Mouse (Mus musculus): ENCODE data around the gene Sprr2j-ps. TPM values are rescaled to one million over a fixed set of nuclear protein-coding genes. Genes with fewer than 3 reads are reported as not detected.

The Sprr2j-ps gene
- polyA plus RNA-seq (2016; fragmentation: Nextera tagmentation; extraction: Ambion mirVana) = not detected in 2 replicates

GRCm38 (mm10) chr3:92417782-92418181, at the start of gene Sprr2j-ps:
TSS of gene Sprr2j-ps (plus strand) at chr3:92418082.
- DNase-seq (ENCODE audit: low spot score) = no peak
- 84% methylated on average over 2 of the region's 2 CpGs for WGBS
- H3K36me3 ChIP-seq = no peaks in the 10 kb centered on the region
- H3K27me3 ChIP-seq (ENCODE audit: insufficient read depth, poor library complexity, severe bottlenecking) = no peaks in the 10 kb centered on the region
- no peaks in the 10 kb centered on the region for H3K9me3 ChIP-seq
- H3K27ac ChIP-seq = no peak within 1 kb of the TSS
- no peaks in the 10 kb centered on the region for H3K4me1 ChIP-seq
- no peak within 1 kb of the TSS for H3K4me3 ChIP-seq

GRCm38 (mm10) chr3:92373613-92374012, 44.3 kb upstream of the Sprr2j-ps start:
- Histone ChIP-seq H3K4me1 (no peaks in the 10 kb centered on the region), H3K4me3 (no peak overlapping the region), H3K36me3 (no peaks in the 10 kb centered on the region), H3K27me3 (ENCODE audit: insufficient read depth, poor library complexity, severe bottlenecking) (no peaks in the 10 kb centered on the region), H3K27ac (no peak overlapping the region), H3K9me3 (no peaks in the 10 kb centered on the region)
- WGBS = 77% methylated on average over 2 of the region's 2 CpGs
- no peak for DNase-seq (ENCODE audit: low spot score)

DNA sequence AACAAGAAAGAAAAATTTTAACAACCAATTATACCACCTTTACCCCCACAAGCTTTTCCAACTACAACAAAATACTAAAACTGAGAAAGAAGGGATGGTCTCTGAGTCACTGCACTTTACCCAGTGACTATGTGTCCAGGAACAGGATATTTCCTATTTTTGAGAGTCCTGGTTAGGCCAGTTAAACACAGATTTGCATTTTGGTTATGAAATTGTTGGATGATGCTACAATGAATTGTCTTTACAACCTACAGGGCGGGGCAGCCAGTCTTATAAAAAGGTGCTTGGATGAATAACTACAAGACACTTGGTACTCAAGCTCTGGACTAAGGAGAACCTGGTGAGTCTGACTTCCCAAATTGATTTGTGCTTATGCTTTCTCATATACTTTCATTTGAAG, 32.5 kb upstream of the Sprr2j-ps start, which contains the start of gene Sprr2h:
Gene Sprr2h (plus strand): TSS at position 301 of the 400 bp plus-strand sequence.
- no peaks in the 10 kb centered on the region for H3K36me3 ChIP-seq
- H3K27me3 ChIP-seq (ENCODE audit: insufficient read depth, poor library complexity, severe bottlenecking) = no peaks in the 10 kb centered on the region
- H3K27ac ChIP-seq = no peak within 1 kb of the TSS
- WGBS = 83% methylated on average over 1 of the region's 1 CpGs
- no peaks in the 10 kb centered on the region for H3K4me1 ChIP-seq
- no peaks in the 10 kb centered on the region for H3K9me3 ChIP-seq
- no peak within 1 kb of the TSS for H3K4me3 ChIP-seq
- no peak for DNase-seq (ENCODE audit: low spot score)

- WGBS = 37% methylated on average over 1 of the region's 1 CpGs
- Histone ChIP-seq H3K27ac (no peak overlapping the region), H3K4me1 (no peaks in the 10 kb centered on the region), H3K36me3 (no peaks in the 10 kb centered on the region), H3K27me3 (ENCODE audit: insufficient read depth, poor library complexity, severe bottlenecking) (no peaks in the 10 kb centered on the region), H3K9me3 (no peaks in the 10 kb centered on the region), H3K4me3 (no peak overlapping the region)
- DNase-seq (ENCODE audit: low spot score) = no peak
These were observed 23.6 kb upstream of the Sprr2j-ps start for GRCm38 (mm10) chr3:92394301-92394700.

DNA sequence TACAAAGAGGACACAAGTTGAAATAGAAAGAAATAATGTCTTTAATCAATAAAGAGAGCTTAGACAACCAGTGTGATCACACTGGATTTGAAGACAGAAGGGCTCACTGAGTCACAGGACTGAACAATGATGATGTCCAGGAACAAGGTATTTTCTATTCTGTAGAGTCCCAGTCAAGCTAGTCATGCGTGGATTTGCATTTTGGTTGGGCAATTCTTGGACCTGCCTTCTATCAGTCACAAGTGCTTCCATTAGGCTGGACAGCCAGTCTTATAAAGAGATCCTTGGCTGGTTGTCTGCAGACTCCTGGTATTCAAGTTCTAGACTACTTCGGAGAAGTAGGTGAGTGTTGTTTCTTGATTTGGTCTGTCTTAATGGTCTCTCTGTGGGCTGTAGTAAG, 10.2 kb upstream of the Sprr2j-ps start, which contains the start of gene Sprr2i:
Gene Sprr2i (plus strand): TSS at position 301 of the 400 bp plus-strand sequence.
- Histone ChIP-seq H3K27me3 (ENCODE audit: insufficient read depth, poor library complexity, severe bottlenecking) (no peaks in the 10 kb centered on the region), H3K9me3 (no peaks in the 10 kb centered on the region), H3K36me3 (no peaks in the 10 kb centered on the region), H3K4me1 (no peaks in the 10 kb centered on the region), H3K27ac (no peak within 1 kb of the TSS), H3K4me3 (no peak within 1 kb of the TSS)
- WGBS = 91% methylated on average over 2 of the region's 2 CpGs
- DNase-seq (ENCODE audit: low spot score) = no peak

GRCm38 (mm10) chr3:92429323-92429722, 11.4 kb downstream of the Sprr2j-ps start, which contains the start of gene Gm9774:
TSS of gene Gm9774 (minus strand) at chr3:92429423.
- no peak for DNase-seq (ENCODE audit: low spot score)
- WGBS = 90% methylated on average over 6 of the region's 6 CpGs
- no peaks in the 10 kb centered on the region for H3K36me3 ChIP-seq
- H3K27me3 ChIP-seq (ENCODE audit: insufficient read depth, poor library complexity, severe bottlenecking) = no peaks in the 10 kb centered on the region
- no peaks in the 10 kb centered on the region for H3K4me1 ChIP-seq
- H3K9me3 ChIP-seq = no peaks in the 10 kb centered on the region
- H3K4me3 ChIP-seq = no peak within 1 kb of the TSS
- no peak within 1 kb of the TSS for H3K27ac ChIP-seq

DNA sequence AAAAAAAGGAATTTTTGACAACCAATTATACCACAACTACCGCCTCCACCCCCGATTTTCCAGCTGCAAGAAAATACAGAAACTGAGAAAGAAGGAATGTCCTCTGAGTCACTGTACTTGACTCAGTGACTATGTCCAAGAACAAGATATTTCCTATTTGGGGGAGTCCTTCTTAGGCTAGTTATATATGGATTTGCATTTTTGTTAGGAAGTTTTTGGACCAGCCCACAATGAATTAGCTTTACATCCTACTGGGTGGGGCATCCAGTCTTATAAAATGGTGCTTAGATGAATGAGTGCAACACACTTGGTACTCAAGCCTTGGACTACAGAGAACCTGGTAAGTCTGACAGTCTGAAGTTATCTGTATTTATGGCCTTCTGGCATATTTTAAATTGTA, 14.4 kb downstream of the Sprr2j-ps start, which contains the start of gene Sprr2k:
Gene Sprr2k (plus strand): TSS at position 301 of the 400 bp plus-strand sequence.
- 88% methylated on average over 2 of the region's 2 CpGs for WGBS
- Histone ChIP-seq H3K4me1 (no peaks in the 10 kb centered on the region), H3K9me3 (no peaks in the 10 kb centered on the region), H3K36me3 (no peaks in the 10 kb centered on the region), H3K27ac (no peak within 1 kb of the TSS), H3K27me3 (ENCODE audit: insufficient read depth, poor library complexity, severe bottlenecking) (no peaks in the 10 kb centered on the region), H3K4me3 (no peak within 1 kb of the TSS)
- no peak for DNase-seq (ENCODE audit: low spot score)

DNA sequence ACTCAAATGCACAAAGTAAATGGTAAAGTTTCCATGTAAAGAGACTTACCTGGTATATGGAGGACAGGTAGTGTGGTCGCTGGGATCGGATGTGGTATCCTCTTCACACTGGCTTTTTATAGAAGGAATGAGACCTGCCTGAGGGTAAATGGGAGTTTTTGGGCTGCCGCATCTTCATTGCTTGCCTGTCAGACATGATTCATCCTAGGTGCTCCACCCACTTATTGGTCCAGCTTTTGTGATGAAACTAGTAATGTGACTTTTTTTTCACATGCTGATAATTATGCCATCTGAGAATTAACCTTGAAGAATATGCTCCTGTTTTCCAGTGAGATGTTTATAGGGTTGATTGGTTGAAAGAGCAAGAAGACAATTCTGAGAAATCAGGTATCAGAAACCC, 20.8 kb downstream of the Sprr2j-ps start, which contains the start of gene Sprr1b:
Gene Sprr1b (minus strand): TSS at position 101 of the 400 bp plus-strand sequence.
- H3K36me3 ChIP-seq = no peaks in the 10 kb centered on the region
- no peaks in the 10 kb centered on the region for H3K4me1 ChIP-seq
- no peaks in the 10 kb centered on the region for H3K9me3 ChIP-seq
- 89% methylated on average over 3 of the region's 3 CpGs for WGBS
- H3K27ac ChIP-seq = no peak within 1 kb of the TSS
- no peak within 1 kb of the TSS for H3K4me3 ChIP-seq
- no peak for DNase-seq (ENCODE audit: low spot score)
- H3K27me3 ChIP-seq (ENCODE audit: insufficient read depth, poor library complexity, severe bottlenecking) = no peaks in the 10 kb centered on the region

DNA sequence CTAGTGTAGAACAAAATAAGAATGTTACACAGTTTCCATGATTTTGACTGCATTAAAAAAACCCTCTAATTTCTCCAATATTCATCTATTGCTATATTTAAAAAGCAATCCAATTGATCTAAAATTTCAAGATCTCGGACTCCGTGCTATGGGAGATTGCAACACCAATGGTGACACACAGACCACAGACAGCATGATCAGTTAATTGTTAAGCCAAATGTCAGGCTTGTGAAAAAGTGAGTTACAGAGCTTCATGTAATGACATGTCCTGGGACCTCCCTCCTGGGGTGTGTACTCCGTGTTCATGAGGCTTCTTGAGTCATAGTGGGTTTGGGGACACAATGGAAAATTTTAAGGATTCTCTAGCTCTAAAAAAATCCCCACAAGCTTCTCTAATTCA, 22.3 kb downstream of the Sprr2j-ps start:
- Histone ChIP-seq H3K27ac (no peak overlapping the region), H3K4me3 (no peak overlapping the region), H3K9me3 (no peaks in the 10 kb centered on the region), H3K36me3 (no peaks in the 10 kb centered on the region), H3K4me1 (no peaks in the 10 kb centered on the region), H3K27me3 (ENCODE audit: insufficient read depth, poor library complexity, severe bottlenecking) (no peaks in the 10 kb centered on the region)
- 83% methylated on average over 3 of the region's 3 CpGs for WGBS
- DNase-seq (ENCODE audit: low spot score) = no peak

- Histone ChIP-seq H3K9me3 (no peaks in the 10 kb centered on the region), H3K4me1 (no peaks in the 10 kb centered on the region), H3K4me3 (no peak overlapping the region), H3K27ac (no peak overlapping the region), H3K27me3 (ENCODE audit: insufficient read depth, poor library complexity, severe bottlenecking) (no peaks in the 10 kb centered on the region; the same call in 1 of the 2 replicates), H3K36me3 (no peaks in the 10 kb centered on the region)
- WGBS = 75% methylated on average over 5 of the region's 5 CpGs
- DNase-seq (ENCODE audit: low spot score) = no peak
These were observed 37.3 kb downstream of the Sprr2j-ps start for GRCm38 (mm10) chr3:92455151-92455550.

DNA sequence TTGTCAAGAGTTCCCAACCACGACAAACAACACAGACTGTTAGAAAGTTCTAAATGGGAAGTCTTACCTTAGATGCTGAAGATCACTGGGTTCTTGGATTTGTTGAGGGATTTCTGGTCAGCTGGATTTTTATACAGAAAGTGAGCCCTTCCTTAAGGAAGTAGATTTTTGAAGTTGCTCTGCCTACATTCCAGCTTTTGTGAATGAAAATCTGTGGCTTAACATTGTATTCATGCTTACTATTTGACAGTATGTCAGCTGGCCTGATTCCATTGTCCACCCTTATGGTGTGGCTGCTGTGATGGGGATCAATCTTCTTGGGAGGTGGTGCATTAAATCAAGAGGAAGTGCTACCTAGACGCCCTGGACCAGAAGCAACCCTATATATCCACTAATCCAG, 40.7 kb downstream of the Sprr2j-ps start, which contains the start of gene Sprr3:
Gene Sprr3 (minus strand): TSS at position 101 of the 400 bp plus-strand sequence.
- Histone ChIP-seq H3K4me3 (no peak within 1 kb of the TSS), H3K36me3 (no peaks in the 10 kb centered on the region), H3K9me3 (no peaks in the 10 kb centered on the region), H3K4me1 (no peaks in the 10 kb centered on the region), H3K27ac (no peak within 1 kb of the TSS), H3K27me3 (ENCODE audit: insufficient read depth, poor library complexity, severe bottlenecking) (no peaks in the 10 kb centered on the region; the same call in 1 of the 2 replicates)
- WGBS = 73% methylated on average over 2 of the region's 2 CpGs
- no peak for DNase-seq (ENCODE audit: low spot score)

DNA sequence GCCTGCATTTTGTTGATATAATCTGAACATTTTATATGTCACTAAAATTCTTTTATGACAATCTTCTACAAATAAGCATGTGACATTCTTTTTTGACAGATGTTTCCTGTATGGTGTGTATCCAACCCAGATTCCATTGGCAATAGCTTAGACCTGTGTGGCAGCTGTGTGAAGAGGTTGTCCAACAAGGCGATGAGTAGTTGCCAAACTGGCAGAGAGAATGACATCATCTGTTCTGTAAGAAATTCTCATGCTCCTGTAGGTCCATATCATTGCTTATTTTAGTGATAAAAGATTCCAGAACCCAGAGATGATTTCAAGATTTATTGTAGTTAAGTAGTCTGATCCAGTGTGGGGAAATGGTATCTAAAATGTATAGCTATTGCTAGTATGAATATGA, 48.7 kb downstream of the Sprr2j-ps start:
- Histone ChIP-seq H3K4me3 (no peak overlapping the region), H3K27ac (no peak overlapping the region), H3K4me1 (no peaks in the 10 kb centered on the region), H3K9me3 (no peaks in the 10 kb centered on the region), H3K36me3 (no peaks in the 10 kb centered on the region), H3K27me3 (ENCODE audit: insufficient read depth, poor library complexity, severe bottlenecking) (no peaks in the 10 kb centered on the region)
- no peak for DNase-seq (ENCODE audit: low spot score)
- 84% methylated on average over 1 of the region's 1 CpGs for WGBS

DNA sequence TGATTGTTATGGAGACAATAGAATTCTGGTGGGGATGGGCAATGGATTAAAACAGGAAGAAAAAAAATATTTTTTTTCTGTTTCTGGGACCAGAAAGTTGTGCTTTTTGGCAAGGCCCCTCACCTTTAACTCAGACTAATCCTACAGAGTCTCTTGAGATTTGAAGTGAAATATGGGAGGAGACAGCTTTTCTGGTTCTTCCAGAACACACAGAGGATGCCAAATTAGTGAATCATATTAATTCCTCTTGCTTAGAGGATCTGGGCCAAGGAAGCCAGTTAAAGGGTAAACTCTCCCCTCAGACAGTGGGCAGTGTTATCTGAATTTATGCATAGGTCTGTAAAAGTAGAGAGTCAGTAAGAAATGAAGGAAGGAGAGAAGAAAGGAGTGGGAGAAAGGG, 49.5 kb downstream of the Sprr2j-ps start:
- Histone ChIP-seq H3K9me3 (no peaks in the 10 kb centered on the region), H3K4me1 (no peaks in the 10 kb centered on the region), H3K36me3 (no peaks in the 10 kb centered on the region), H3K4me3 (no peak overlapping the region), H3K27ac (no peak overlapping the region), H3K27me3 (ENCODE audit: insufficient read depth, poor library complexity, severe bottlenecking) (no peaks in the 10 kb centered on the region)
- no peak for DNase-seq (ENCODE audit: low spot score)

Data from heart, embryonic 10.5 days (tissue).